Mouse (Mus musculus): ENCODE measurements around the gene Ssx2ip. TPM values are rescaled to one million over a fixed set of nuclear protein-coding genes. Genes with fewer than 3 reads are reported as not detected.

Gene Ssx2ip
- 10 to 100 TPM; 22.3 to 43.6 (median 33.4) TPM for total RNA-seq (2022)

GRCm38 (mm10) chr3:146404311-146405201 is at the start of gene Ssx2ip:
TSS of gene Ssx2ip (plus strand) at chr3:146404642.
- DNase-seq (ENCODE audit: low spot score in 2 of 2) = peak; percentile 89 to 93

DNA sequence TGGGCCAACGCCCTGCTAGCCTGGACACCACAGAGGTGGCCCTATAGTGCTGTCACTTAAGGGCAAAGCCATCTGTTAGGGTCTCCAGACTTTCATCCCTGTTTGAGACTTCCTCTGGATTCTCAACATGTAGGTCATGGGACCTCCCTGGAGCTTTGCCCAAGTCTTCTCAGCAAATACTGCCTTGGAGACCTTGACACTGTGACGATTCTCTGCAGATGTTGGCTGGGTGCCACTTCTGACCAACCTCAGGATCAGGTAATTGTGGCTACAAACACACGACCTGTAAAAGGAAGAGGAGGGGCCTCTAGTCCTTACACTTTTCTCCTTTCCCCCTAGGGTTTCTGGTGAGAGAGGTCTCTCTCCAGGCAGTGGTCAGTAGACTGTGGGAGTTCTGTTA is 49.3 kb upstream of the Ssx2ip start:
- no peak for DNase-seq (ENCODE audit: low spot score in 2 of 2)

DNA sequence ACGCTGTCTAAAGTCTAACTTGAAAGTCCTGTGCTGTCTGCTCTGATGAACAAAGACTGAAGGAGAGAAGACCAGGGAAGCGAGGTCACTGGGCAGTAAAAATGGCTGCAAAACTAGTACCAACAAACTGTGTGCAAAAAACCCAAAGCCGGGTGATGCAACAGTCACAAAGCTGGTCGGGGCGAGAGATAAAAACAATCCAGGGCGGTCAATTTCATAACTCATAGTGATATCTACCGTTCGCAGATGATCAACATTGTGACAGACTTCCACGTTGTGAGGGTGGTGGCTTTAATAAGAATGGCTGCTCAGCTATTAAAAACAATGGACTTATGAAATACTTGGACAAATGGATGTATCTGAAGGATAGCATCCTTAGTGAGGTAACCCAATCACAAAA is 39.0 kb upstream of the Ssx2ip start:
- no peak for DNase-seq (ENCODE audit: low spot score in 2 of 2)

DNA sequence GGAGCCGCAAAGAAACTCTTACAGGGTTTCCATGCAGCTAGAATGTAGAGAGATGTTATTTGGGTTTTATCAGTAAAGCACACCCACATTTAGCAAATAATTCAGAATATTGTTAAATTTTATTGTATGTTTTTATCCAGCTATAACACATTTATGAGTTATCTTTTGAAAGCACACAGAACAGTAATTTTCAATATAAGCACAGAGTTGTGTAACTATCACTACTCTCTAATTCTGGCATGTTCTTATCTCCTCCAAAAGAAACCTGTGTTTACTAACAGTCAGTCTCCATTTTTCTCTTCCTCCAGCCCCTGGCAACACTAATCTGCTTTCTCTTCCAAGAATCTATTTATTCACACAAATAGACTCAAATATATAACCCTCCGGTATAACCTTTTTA is 37.4 kb upstream of the Ssx2ip start:
- DNase-seq (ENCODE audit: low spot score in 2 of 2) = no peak

- DNase-seq (ENCODE audit: low spot score in 2 of 2) = no peak
These were observed 33.8 kb upstream of the Ssx2ip start for GRCm38 (mm10) chr3:146370553-146371095.

GRCm38 (mm10) chr3:146371201-146371600 is 33.2 kb upstream of the Ssx2ip start:
- DNase-seq (ENCODE audit: low spot score in 2 of 2) = no peak

GRCm38 (mm10) chr3:146374596-146375175 is 29.8 kb upstream of the Ssx2ip start:
- DNase-seq (ENCODE audit: low spot score in 2 of 2) = no peak

DNA sequence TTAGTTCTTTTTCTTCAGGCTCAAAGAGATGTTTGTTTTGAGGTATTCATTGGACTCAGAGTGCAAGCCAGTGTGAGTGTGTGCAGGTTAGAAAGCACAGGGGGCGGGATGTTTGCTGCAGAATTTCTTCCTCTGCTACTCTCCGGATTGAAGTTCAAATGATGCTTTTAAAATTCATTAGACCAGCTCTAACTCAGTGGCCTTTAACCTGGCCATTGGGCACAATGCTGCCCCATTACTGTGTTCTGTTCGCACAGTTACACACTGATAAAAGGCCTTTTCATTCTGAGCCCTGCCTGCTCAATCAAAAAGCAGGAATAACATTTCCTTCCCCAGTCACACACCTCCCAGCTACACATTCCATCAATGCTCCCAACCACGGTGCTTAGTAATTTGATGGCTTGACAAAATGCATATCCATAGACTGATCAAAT is 29.2 kb upstream of the Ssx2ip start:
- DNase-seq (ENCODE audit: low spot score in 2 of 2) = no peak

GRCm38 (mm10) chr3:146376337-146377130 is 27.9 kb upstream of the Ssx2ip start:
- DNase-seq (ENCODE audit: low spot score in 2 of 2) = no peak

DNA sequence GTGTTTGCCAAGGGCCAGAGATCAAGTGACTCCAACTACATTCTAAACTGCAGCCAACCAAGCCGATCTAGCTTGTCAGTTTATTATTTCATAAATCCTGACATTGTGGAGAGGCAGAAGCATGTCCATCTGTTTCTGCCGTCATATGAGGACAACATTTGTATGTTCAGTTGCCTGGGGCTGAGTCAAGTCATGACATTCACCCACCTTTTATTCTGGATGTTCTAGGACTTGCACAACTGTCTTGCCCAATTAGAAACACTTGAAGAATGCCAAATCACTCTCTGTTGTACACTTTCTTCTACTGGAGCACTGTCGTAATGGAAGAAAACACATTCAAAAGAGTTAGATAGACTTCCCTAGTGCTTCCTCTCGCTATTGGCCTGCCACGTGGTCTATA is 27.2 kb upstream of the Ssx2ip start:
- no peak for DNase-seq (ENCODE audit: low spot score in 2 of 2)

- no peak for DNase-seq (ENCODE audit: low spot score in 2 of 2)
These were observed 25.7 kb upstream of the Ssx2ip start for GRCm38 (mm10) chr3:146378753-146379152.

- no peak for DNase-seq (ENCODE audit: low spot score in 2 of 2)
These were observed 24.5 kb upstream of the Ssx2ip start for GRCm38 (mm10) chr3:146379740-146380466.

- DNase-seq (ENCODE audit: low spot score in 2 of 2) = no peak
These were observed 23.6 kb upstream of the Ssx2ip start for GRCm38 (mm10) chr3:146380874-146381273.

- no peak for DNase-seq (ENCODE audit: low spot score in 2 of 2)
These were observed 23.0 kb upstream of the Ssx2ip start for GRCm38 (mm10) chr3:146381471-146381870.

DNA sequence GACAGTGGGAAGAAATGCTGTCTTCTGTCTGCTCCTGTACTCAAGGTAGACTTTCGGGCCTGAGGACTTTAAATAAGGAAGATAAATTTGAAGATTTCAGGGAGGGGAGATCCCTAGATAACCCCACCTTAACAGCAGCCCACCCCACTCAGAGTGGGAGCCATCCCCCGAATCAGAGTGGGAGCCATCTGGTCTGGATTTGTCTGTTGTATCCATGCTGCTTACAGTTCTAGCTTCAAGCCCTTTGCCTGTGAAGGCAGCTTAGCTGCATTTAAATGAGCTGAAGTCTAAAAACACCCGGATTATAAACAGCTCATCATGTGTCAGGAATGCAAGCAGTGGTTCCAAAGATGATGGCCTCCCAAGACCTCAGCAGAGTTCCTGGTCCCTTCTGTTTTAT is 17.6 kb upstream of the Ssx2ip start:
- no peak for DNase-seq (ENCODE audit: low spot score in 2 of 2)

GRCm38 (mm10) chr3:146392656-146393321 is 11.7 kb upstream of the Ssx2ip start:
- DNase-seq (ENCODE audit: low spot score in 2 of 2) = no peak

DNA sequence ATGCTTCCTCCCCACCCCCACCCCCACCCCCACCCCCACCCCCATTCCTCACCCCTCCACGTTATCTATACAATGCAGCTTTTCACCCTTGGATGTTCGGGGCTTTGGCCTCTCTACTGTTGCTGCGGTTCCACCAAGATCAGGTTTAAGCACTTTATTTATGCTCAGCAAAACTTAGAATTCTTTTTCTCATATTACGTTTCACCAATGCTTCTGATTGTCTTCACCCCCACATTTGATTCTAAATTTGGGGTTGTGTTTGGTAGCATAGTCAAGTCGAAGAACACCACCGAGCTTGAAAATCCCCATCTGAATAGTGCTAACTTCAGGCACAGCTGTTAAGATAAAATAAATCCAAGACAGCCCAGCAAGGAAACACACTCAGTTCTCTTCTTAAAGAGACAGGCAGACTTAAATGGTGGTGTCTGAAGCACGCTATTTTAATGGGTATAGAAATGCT is 10.8 kb upstream of the Ssx2ip start:
- DNase-seq (ENCODE audit: low spot score in 2 of 2) = no peak

GRCm38 (mm10) chr3:146396256-146396655 is 8.2 kb upstream of the Ssx2ip start:
- DNase-seq (ENCODE audit: low spot score in 2 of 2) = no peak

DNA sequence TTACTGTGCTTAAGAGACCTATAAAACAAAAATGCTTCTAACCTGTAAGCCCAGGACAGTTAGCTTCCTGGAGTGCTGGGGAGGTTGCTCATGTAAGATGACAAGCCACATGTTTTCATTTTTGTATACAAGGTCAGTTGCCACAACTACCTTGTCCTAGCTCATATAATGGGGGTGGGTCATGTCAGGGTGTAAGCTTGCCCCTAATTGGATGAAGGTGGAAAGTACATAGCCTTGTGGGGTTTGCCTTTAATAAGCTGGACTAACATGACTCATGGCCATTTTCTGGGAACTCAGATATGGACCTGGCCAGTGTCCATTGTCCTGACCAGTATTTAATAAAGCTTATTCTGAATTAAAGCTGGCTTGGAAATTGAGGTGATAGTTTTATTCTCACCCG is 7.5 kb upstream of the Ssx2ip start:
- DNase-seq (ENCODE audit: low spot score in 2 of 2) = no peak

DNA sequence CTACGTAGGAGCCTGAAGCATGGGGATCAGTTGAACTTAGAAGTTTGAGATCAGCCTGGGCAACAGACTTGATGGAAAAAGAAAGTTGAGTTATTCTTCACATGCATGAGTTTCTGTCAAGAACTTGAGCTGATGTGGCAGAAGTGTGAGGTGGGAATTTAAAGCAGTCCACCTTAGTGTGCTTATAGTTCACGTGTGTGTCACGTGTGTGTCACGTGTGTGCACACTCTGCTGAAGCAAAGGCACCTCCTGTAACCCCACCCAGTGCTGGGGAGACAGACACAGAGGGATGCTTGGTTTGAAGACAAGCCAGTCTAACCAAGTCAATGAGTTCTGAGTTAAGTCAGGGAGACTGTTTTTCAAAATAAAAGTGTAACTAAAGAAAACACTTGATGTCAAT is 6.6 kb upstream of the Ssx2ip start:
- no peak for DNase-seq (ENCODE audit: low spot score in 2 of 2)
